Mouse (Mus musculus) kidney, postnatal 36 days (tissue): ENCODE measurements around the gene Zcchc9.

ENCODE experiments used
- DNase-seq, 2 experiments: peaks; one replicate each; pipeline ENCODE4 v3.0.0; 2021 to 2022; ENCODE audit warnings: mixed read lengths in 2 of 2

Gene Zcchc9

GRCm38 (mm10) chr13:91760302-91761050 lies 47.0 kb downstream of the Zcchc9 start:
- DNase-seq, result peak in 1 of 2 experiments; percentile 60

- DNase-seq, result peak; percentile 34 to 62
These were observed 47.7 kb downstream of the Zcchc9 start for GRCm38 (mm10) chr13:91759791-91760190.

- no peak for DNase-seq
These were observed 49.0 kb downstream of the Zcchc9 start for GRCm38 (mm10) chr13:91758316-91759048.

- DNase-seq, result no peak
These were observed 51.3 kb downstream of the Zcchc9 start for GRCm38 (mm10) chr13:91756230-91756629.

- DNase-seq, result no peak
These were observed 52.7 kb downstream of the Zcchc9 start for GRCm38 (mm10) chr13:91754762-91755161.

- DNase-seq, result peak in 1 of 2 experiments; percentile 33
These were observed 53.8 kb downstream of the Zcchc9 start for GRCm38 (mm10) chr13:91753724-91754123.

- DNase-seq, result peak in 1 of 2 experiments; percentile 51
These were observed 57.5 kb downstream of the Zcchc9 start for GRCm38 (mm10) chr13:91749981-91750380.

- no peak for DNase-seq
These were observed 59.1 kb downstream of the Zcchc9 start for GRCm38 (mm10) chr13:91748401-91748800.
